Mouse (Mus musculus) monocyte, adult 2 months (primary cell): Measurements from ENCODE around the gene Copa.
A peak's percentile ranks its signal among the peaks of the same experiment; 100 is the strongest.

Experiments
- DNase-seq, 2 experiments: peaks; one replicate each; pipeline ENCODE4 v3.0.0; 2022; ENCODE audit warnings: low spot score in 2 of 2, low read depth in 1 of 2

The Copa gene

DNA sequence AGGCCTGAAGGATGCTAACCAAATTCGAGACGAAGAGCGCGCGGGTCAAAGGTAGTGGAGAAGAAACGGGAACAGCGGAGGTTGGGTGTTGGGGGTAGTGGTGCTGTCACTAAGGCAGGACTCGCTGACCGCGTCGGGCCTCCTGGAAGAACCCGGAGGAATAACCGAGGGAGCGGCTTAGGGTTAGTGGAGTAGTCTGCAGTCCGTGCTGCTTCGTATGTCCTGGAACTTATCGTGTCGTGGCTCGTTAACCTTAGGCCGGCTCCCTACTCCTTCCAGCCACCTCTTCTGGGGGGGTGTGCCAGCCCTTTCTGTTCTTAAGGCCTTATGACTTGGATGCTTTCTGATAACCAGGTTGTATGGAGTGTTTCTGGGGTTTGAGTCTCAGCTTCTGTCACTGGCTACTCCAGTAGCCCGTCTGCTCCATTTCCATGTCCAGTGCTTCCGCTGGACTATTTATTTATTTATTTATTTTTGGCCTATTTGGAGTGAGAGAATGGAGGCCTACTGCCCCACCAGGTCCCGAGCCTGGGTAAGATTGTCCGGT is 643 bp downstream of the Copa start:
- no peak for DNase-seq

- no peak for DNase-seq
Observed at GRCm38 (mm10) chr1:172093522-172093921, 11.2 kb downstream of the Copa start.

GRCm38 (mm10) chr1:172094295-172094694 is 12.0 kb downstream of the Copa start:
- no peak for DNase-seq

- DNase-seq: no peak
Observed at GRCm38 (mm10) chr1:172095202-172095601, 12.9 kb downstream of the Copa start.

DNA sequence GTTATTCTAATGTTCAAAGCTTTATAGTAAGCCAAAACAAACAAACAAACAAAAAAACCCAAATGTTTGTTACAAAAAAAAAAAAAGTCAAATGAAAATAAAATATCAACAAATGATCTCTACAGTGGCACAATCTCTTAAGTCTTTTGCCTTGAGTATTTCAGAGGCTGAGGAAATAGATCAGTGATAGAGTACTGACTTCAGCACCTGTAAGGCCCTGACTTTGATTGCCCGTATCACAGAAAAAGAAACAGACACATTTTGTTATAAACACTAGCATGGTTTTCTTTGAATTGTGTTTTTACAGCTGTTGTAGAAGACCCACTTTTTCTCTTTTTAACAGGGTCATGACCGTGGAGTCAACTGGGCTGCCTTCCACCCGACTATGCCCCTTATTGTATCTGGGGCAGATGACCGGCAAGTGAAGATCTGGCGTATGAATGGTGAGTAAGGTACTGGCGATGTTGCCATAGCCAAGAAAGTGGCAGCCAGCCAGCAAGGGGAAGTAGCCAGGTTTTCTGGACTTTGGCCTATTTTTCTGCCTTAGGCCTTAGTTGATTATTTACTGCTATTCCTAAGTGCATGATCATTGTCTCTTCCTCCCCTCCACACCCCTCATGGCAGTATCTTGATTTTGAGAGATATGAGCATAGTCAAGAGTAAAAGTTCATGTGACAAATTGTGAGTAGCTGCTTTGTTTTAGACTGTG is 17.1 kb downstream of the Copa start:
- DNase-seq: no peak

DNA sequence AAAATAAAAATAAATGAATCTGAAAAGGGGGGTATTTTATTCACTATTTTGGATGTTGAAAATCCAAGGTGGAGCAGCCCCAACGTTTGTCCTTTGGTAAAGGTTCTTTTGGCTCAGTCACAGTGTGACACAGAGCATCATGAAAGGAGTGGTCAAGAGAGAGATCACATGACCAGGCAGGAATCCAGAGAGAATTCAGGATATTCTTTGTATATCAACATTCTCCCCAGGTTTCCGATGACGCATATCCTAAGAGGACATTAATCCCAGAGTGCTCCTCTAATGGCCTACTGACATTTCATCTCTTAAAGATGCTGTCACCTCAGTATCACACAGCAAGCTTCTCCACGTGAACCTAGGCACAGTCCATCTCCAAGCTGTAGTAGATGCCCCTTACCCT is 21.3 kb downstream of the Copa start:
- DNase-seq: no peak

DNA sequence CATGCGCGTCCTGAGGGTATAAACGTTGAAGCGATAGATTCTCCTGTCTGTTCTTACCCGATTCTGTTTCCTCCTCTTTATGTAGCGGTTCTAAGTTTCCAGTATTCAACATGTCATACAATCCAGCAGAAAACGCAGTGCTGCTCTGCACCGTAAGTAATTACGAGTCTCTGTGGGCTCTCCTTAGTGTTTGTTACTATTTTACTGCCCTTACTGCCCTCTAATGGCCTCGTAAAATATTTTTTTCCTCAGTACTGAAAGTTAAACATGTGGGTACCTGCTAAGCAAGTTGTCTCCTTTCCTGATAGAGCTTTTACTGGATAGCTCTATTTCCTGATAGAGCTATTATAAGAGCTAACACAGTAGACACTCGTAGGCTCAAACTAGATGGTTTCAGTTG is 22.8 kb downstream of the Copa start:
- no peak for DNase-seq

DNA sequence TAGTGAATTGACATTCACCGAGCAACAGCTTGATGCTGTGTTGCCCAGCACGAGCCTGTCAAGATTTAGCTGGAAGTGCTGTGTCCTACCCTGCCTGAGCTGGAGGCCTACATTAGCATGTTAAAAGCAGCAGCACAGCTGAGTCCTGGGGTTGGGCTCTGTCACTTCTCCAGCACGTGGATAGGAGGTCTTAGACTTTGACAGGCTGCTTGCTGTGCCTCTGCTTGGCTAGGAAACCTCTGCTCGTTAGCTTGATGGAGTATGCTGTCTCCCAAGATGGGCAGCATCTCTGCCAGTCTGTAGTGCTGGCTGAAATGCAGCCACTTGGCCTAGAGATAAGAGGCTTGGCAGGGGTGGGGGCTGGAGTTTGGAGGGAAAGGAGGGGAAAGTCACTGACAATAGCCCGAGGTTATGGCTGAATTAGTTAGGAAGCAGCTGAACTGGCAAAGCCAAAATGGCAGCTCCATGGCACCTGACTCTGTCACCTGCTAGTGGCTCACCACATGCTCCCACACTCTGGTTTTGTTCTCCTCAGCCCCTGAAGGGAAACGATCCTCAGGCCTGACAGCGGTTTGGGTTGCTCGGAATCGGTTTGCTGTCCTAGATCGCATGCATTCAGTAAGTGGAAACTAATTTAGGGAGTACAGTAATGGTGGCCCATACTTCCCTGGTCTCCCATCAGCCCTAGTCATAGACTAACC is 25.6 kb downstream of the Copa start:
- DNase-seq: no peak

- DNase-seq: no peak
Observed at GRCm38 (mm10) chr1:172116948-172117347, 34.6 kb downstream of the Copa start.

GRCm38 (mm10) chr1:172119100-172119499 is 36.8 kb downstream of the Copa start:
- DNase-seq: no peak

GRCm38 (mm10) chr1:172119720-172120119 is 37.4 kb downstream of the Copa start:
- no peak for DNase-seq

DNA sequence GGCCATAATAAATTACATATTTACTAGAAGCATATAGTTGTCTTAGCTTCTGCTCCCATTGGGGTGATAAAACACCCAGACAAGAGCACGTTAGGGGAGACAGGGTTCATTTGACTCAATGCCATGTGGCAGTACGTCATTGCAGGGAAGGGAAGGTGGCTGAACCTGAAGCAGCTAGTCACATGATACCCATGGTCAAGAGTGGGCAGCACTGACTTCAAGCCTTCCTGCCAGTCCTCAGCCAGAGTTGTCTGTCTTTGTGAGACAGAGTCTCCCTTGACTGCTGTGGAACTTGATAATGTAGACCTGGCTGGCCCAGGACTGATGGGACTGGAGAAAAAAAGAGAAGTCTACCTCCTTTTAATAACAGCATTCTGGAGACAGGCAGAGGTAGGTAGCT is 40.3 kb downstream of the Copa start:
- no peak for DNase-seq

GRCm38 (mm10) chr1:172124572-172124971 is 42.2 kb downstream of the Copa start:
- no peak for DNase-seq

DNA sequence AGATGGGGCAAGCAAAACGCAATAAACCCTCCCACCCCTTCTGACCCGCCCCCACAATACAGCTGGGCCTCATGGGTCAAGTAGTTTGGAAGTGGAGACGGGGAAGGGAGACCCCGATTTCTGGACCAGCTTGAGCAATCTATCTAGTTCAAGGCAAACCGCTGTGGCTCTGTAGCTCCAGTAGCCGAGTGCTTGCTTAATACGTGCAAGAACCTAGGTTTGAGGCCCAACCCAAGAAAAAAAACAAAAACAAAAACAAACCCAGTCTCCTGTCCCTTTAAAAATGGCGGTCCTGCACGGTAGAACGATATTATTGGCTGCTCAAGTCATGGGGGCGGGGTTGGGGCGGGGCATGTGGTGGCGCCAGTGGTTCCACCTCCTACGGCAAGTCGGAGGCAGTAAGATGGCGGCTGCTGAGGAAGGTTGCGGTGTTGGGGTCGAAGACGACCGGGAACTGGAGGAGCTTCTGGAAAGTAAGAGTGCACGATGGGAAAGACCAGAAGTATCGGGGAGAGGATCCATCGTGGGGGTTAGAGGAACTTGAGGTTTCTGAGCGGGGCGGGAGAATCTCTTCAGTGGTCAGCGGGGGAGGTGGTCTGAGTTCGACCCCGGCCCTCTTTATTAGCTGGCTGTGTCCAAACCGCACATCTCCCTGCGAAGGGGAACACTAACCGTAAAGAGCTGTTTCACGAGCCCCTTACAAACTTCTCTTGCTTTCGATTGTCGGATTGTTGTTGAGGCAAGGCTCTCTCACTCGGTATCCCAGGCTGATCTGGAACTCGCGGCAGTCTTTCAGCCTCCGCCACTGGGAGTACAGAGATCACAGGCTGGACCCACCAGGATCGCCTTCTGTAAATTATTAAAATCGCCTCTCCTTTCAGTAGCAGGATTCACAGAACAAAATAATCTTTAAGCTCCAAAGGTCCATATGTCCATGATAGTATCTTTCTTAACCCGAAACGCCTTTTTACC is 44.3 kb downstream of the Copa start, which contains the start of gene Pex19:
Gene Pex19 (plus strand): TSS at position 380 of the 972 bp plus-strand sequence.
- peak in 1 of 2 experiments; percentile 49 for DNase-seq

DNA sequence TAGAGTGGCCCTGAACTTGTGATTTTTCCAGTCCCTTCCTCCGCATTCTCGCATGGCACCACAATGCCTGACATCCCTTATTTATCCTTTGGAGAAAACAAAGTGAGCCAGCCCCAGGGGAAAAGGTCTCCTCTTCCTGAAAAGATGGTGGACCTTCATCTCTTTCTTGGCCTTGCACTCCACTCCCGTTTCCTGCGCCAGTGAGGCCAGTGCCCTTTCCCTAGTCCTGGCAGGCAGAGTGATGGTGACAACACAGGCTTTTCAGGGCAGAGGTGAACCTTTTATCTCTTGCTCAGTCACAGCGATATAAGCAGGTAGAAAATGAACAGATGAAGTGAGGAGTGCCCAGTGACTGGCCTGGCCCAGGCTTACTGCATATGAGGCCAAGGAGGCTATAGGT is 45.2 kb downstream of the Copa start:
- DNase-seq: no peak

- no peak for DNase-seq
Observed at GRCm38 (mm10) chr1:172128563-172128962, 46.2 kb downstream of the Copa start.

DNA sequence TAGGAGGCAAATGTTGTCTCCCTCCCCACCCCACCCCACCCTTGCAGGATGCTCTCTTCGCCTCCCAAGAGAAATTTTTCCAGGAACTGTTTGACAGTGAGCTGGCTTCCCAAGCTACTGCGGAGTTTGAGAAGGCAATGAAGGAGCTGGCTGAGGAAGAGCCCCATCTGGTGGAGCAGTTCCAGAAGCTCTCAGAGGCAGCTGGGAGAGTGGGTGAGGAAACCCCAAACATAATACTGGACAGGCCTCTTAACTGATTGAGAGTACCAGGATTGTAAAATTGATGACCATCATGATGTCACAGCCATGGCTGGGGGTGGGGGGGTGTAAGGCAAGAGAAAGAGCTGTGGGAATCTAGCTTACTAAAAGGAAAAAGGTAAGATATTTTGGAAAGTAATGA is 46.8 kb downstream of the Copa start:
- DNase-seq: no peak

DNA sequence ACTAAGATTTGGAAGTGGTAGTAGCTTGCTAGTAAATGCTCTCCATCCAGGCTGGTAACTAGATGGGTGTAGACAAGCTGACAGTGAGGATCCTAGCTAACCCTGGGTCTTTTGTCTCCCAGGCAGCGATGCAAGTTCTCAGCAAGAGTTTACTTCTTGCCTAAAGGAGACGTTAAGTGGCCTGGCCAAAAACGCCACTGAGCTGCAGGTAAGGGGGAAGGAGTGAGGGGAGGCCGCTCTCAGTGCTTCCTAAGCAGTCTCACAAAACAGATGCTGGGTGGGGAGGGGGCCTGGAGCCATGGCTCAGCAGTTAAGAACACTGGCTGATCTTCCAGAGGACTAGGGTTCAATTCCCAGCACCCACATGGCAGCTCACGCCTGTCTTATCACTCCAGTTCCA is 47.5 kb downstream of the Copa start:
- no peak for DNase-seq

- DNase-seq: no peak
Observed at GRCm38 (mm10) chr1:172132319-172132718, 50.0 kb downstream of the Copa start.

DNA sequence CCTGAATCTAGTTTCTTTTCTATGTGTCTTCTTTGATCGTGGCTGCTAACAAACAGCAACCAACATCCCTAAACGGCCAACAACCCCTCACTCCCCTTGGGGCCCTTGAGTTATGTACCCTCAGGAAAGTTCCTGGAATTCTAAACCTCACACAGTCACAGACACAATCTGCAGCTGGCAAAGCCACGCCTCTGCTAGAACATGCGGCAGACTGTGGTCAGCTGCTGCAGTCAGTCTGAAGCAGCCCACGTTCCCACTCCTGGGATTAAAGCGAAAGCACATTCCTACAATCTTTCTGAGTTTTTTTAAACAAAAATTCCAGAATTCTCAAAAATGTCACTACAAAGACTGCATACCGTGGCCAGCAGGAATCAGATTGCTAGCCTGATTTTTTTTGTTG is 51.2 kb downstream of the Copa start:
- no peak for DNase-seq

GRCm38 (mm10) chr1:172134072-172134471 is 51.7 kb downstream of the Copa start:
- DNase-seq: no peak
